Mouse (Mus musculus) left cerebral cortex, postnatal 4 days (tissue): ENCODE measurements around the gene Morn2. TPM values are rescaled to one million over a fixed set of nuclear protein-coding genes. Genes with fewer than 3 reads are reported as not detected.

Experiments
- DNase-seq: peaks from one replicate; pipeline ENCODE4 v3.0.0-alpha.2; 2022
- intact Hi-C: fragments of 180-260 bp; cut with DNase I; formaldehyde crosslinking; loops from one replicate; pipeline ENCODE4 v1.15.1; 2025
- total RNA-seq, 2 experiments: library from RNA; stranded (reverse); gene quantifications; 2 replicates each; pipeline ENCODE4 v1.2.3; 2021

Gene Morn2
- total RNA-seq, 2 experiments from 2014 or later: 13.6 to 18.2 TPM

GRCm38 (mm10) chr17:80322228-80322627 lies 32.2 kb downstream of the Morn2 start:
- intact Hi-C loops: no loop called here
- no peak for DNase-seq

- no peak for DNase-seq
- intact Hi-C loops: no loop called here
These were observed 33.0 kb downstream of the Morn2 start for GRCm38 (mm10) chr17:80323015-80323414.

- no peak for DNase-seq
- intact Hi-C loops: no loop called here
These were observed 33.7 kb downstream of the Morn2 start for GRCm38 (mm10) chr17:80323658-80324057.

GRCm38 (mm10) chr17:80324521-80324920 lies 34.5 kb downstream of the Morn2 start:
- intact Hi-C loops: no loop called here
- DNase-seq: no peak

- DNase-seq: no peak
- intact Hi-C loops: no loop called here
These were observed 35.5 kb downstream of the Morn2 start for GRCm38 (mm10) chr17:80325456-80325855.

- DNase-seq: no peak
- intact Hi-C loops: no loop called here
These were observed 36.4 kb downstream of the Morn2 start for GRCm38 (mm10) chr17:80326431-80326830.

GRCm38 (mm10) chr17:80332386-80332785 lies 42.4 kb downstream of the Morn2 start:
- intact Hi-C loops: no loop called here
- no peak for DNase-seq

GRCm38 (mm10) chr17:80345277-80345676 lies 55.3 kb downstream of the Morn2 start:
- intact Hi-C loops: no loop called here
- DNase-seq: peak; percentile 5

- DNase-seq: no peak
- intact Hi-C loops: no loop called here
These were observed 56.7 kb downstream of the Morn2 start for GRCm38 (mm10) chr17:80346591-80347125.

Other genes with a start within 250 kb of the Morn2 start
- gene Hnrnpll, start 227.9 kb upstream of the Morn2 start, total RNA-seq: 10 to 100 TPM; 86.5 to 92.9 TPM
- gene Galm, start 162.7 kb upstream of the Morn2 start, total RNA-seq: 1 to 10 TPM; 1.2 to 1.5 TPM
- gene Srsf7, start 82.9 kb upstream of the Morn2 start, total RNA-seq: 100 to 1,000 TPM; 179 to 182 TPM
- gene Ttc39d, start 82.7 kb upstream of the Morn2 start, total RNA-seq: under 1 TPM in 1 of 2 experiments, not detected in 1; 0.28 TPM
- gene Gemin6, start 65.8 kb upstream of the Morn2 start, total RNA-seq: 1 to 10 TPM; 6.8 to 8.4 TPM
- gene Dhx57, start 273 bp downstream of the Morn2 start, total RNA-seq: 100 to 1,000 TPM; 102 to 103 TPM
- gene Arhgef33, start 17.2 kb downstream of the Morn2 start, total RNA-seq: 1 to 10 TPM; 2.4 to 3.0 TPM
- 1 to 10 TPM; 1.9 to 2.6 TPM for gene Gm10190, start 83.3 kb downstream of the Morn2 start, total RNA-seq
- gene Sos1, start 190.2 kb downstream of the Morn2 start, total RNA-seq: 10 to 100 TPM; 43.5 to 45.9 TPM